Mouse (Mus musculus): ENCODE measurements around the gene Cog1.

GRCm38 (mm10) chr11:113708629-113709213 is 59.8 kb downstream of the Cog1 start:
- no peak for TF ChIP-seq POLR2A (IDR thresholded peaks at IDR 0.05; ENCODE audit: borderline replicate concordance, extremely low read depth, insufficient read depth, insufficient read length, poor library complexity, severe bottlenecking)
- TF ChIP-seq CTCF (IDR thresholded peaks at IDR 0.05; ENCODE audit: borderline replicate concordance, extremely low read depth, insufficient read depth, insufficient read length) = no peak

Measured in brain, embryonic 14.5 days (tissue).